Comparison of ENCODE assay signal across 17 mouse cellular contexts in the genomic region with DNA sequence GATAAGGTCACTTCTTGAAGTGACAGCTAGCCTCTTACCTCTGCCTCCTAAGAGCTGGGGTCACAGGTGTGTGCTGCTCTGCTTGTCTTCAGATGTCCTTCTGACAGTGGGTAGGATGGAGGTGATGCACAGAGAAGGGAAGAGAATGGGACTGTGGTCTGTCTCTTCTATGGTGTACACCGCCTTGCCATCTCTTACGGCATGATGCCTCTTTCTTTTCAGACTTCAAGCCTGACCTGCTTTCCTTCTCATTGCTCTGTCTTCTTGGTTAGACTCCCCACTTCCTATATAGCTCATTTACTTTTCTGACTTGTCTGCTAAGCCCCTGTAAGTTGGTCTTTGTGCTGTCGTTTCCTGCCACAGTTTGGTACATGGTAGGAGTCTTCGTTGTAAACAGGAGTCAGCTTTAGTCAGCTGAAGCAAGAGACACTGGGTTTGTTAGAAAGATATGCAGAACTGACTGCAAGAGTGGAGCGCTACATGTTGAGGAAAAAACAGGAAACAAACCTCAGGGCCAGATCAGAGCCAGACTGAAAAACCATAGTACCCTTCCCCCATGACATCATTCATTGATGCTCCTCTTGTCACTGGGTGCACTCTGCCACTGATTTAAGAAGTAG. TPM values are rescaled to one million over a fixed set of nuclear protein-coding genes. Genes with fewer than 3 reads are reported as not detected.
A peak's percentile ranks its signal among the peaks of the same experiment; 100 is the strongest.
DNase-seq lines count a peak whose midpoint lies in the region; ATAC-seq and TF ChIP-seq lines count a peak whose summit lies in the region.
"Had no signal": no experiment of that assay in that cellular context is flagged by ENCODE, and none has a peak within 500 bp of the region (broad histone marks: within the 10 kb centered on the region; RNA-seq: fewer than 3 reads in every experiment).

No protein-coding gene starts in this region.

- peaks cover 0 to 71% of the 10 kb centered on the region in 2 experiments; a peak in 2 of 4 replicates for H3K36me3 ChIP-seq in MEL (ENCODE audit: control insufficient read depth in 1 of 2, insufficient read depth in 2 of 2, low read length in 2 of 2)
- H3K36me3 ChIP-seq in liver, postnatal 0 days (replicated peaks; ENCODE audit: insufficient read depth, low read length), result peaks cover 10% of the 10 kb centered on the region
- H3K36me3 ChIP-seq in forebrain, postnatal 0 days (ENCODE audit: insufficient read depth), result no peaks in the 10 kb centered on the region
- H3K36me3 ChIP-seq: heart, embryonic 15.5 days; hindbrain, embryonic 12.5 days; limb, embryonic 15.5 days; midbrain, embryonic 15.5 days; neural tube, embryonic 12.5 days had no signal

- DNase-seq in lung, postnatal 25 days (ENCODE audit: low spot score), result peak; percentile 31
- no peak for DNase-seq in lung, postnatal 10 days
- peak; percentile 52 for DNase-seq in MEL (ENCODE audit: low read depth, low spot score)
- no peak for DNase-seq in liver, postnatal 0 days
- DNase-seq in thymus, postnatal 25 days, result peak; percentile 38
- DNase-seq in forebrain, postnatal 0 days, result no peak
- DNase-seq in embryo, embryonic 10 days (ENCODE audit: low spot score), result no peak
- no peak for DNase-seq in kidney, postnatal 25 days
- DNase-seq: cerebellum, postnatal 10 days; gastrocnemius, postnatal 25 days; kidney, adult 2 months; lung, postnatal 4 days had no signal

- H3K4me1 ChIP-seq in MEL (ENCODE audit: control insufficient read depth in 1 of 2, insufficient read depth in 2 of 2, low read length in 2 of 2), result peaks cover 39 to 48% of the 10 kb centered on the region in 2 experiments
- H3K4me1 ChIP-seq in liver, postnatal 0 days (ENCODE audit: insufficient read depth), result peaks cover 26% of the 10 kb centered on the region
- H3K4me1 ChIP-seq in forebrain, postnatal 0 days (ENCODE audit: insufficient read depth), result no peaks in the 10 kb centered on the region
- H3K4me1 ChIP-seq: heart, embryonic 15.5 days; hindbrain, embryonic 12.5 days; limb, embryonic 15.5 days; midbrain, embryonic 15.5 days; neural tube, embryonic 12.5 days had no signal

- TF ChIP-seq EP300 in MEL (IDR thresholded peaks at IDR 0.05; ENCODE audit: low read depth in 1 of 2, low read length in 2 of 2), result no peak
- TF ChIP-seq EP300 in liver, postnatal 0 days (IDR thresholded peaks at IDR 0.05; ENCODE audit: low read depth), result no peak

- H3K27ac ChIP-seq in MEL (ENCODE audit: control insufficient read depth, low read depth, low read length), result peak overlapping the region; percentile 11; the same call in 1 of the 2 replicates
- H3K27ac ChIP-seq in liver, postnatal 0 days (ENCODE audit: low read depth), result peak overlapping the region; percentile 45; the same call in 1 of the 2 replicates
- H3K27ac ChIP-seq in forebrain, postnatal 0 days (ENCODE audit: low read depth, low read length), result no peak overlapping the region
- H3K27ac ChIP-seq: heart, embryonic 15.5 days; hindbrain, embryonic 12.5 days; limb, embryonic 15.5 days; midbrain, embryonic 15.5 days; neural tube, embryonic 12.5 days had no signal

- no peak overlapping the region for H3K9ac ChIP-seq in MEL (ENCODE audit: control insufficient read depth, low read depth, low read length, poor library complexity, severe bottlenecking)
- no peak overlapping the region for H3K9ac ChIP-seq in liver, postnatal 0 days (replicated peaks)
- no peak overlapping the region for H3K9ac ChIP-seq in forebrain, postnatal 0 days
- H3K9ac ChIP-seq: heart, embryonic 15.5 days; hindbrain, embryonic 12.5 days; limb, embryonic 15.5 days; midbrain, embryonic 15.5 days; neural tube, embryonic 12.5 days had no signal

- peaks cover 38% of the 10 kb centered on the region for H3K79me2 ChIP-seq in MEL (ENCODE audit: control insufficient read depth, insufficient read depth, low read length, poor library complexity)

- no peaks in the 10 kb centered on the region for H3K27me3 ChIP-seq in MEL (ENCODE audit: control insufficient read depth in 1 of 2, insufficient read depth in 2 of 2, low read length in 2 of 2)
- H3K27me3 ChIP-seq in liver, postnatal 0 days (ENCODE audit: insufficient read depth, low read length), result no peaks in the 10 kb centered on the region
- H3K27me3 ChIP-seq in forebrain, postnatal 0 days (ENCODE audit: insufficient read depth, low read length), result no peaks in the 10 kb centered on the region
- H3K27me3 ChIP-seq: heart, embryonic 15.5 days; hindbrain, embryonic 12.5 days; limb, embryonic 15.5 days; midbrain, embryonic 15.5 days; neural tube, embryonic 12.5 days had no signal

- no peaks in the 10 kb centered on the region for H3K9me3 ChIP-seq in MEL (replicated peaks; ENCODE audit: insufficient read depth, low read length)
- H3K9me3 ChIP-seq in liver, postnatal 0 days (ENCODE audit: low read length), result no peaks in the 10 kb centered on the region
- H3K9me3 ChIP-seq in forebrain, postnatal 0 days (ENCODE audit: low read length), result no peaks in the 10 kb centered on the region
- H3K9me3 ChIP-seq: heart, embryonic 15.5 days; hindbrain, embryonic 12.5 days; limb, embryonic 15.5 days; midbrain, embryonic 15.5 days; neural tube, embryonic 12.5 days had no signal

- no peak for TF ChIP-seq CTCF in MEL (IDR thresholded peaks at IDR 0.05 in 2 of 3, conservative IDR thresholded peaks at IDR 0.05 in 1 of 3; ENCODE audit: control insufficient read depth in 1 of 3, insufficient read depth in 1 of 3, low read depth in 2 of 3, low read length in 3 of 3, poor library complexity in 1 of 3, severe bottlenecking in 1 of 3)
- no peak for TF ChIP-seq CTCF in liver, postnatal 0 days (IDR thresholded peaks at IDR 0.05; ENCODE audit: low read depth)
- TF ChIP-seq CTCF in forebrain, postnatal 0 days (IDR thresholded peaks at IDR 0.05; ENCODE audit: low read depth), result no peak

- no peak for TF ChIP-seq POLR2A in MEL (IDR thresholded peaks at IDR 0.05; ENCODE audit: control insufficient read depth in 1 of 2, insufficient read depth in 1 of 2, low read depth in 1 of 2, low read length in 2 of 2, poor library complexity in 1 of 2)

- WGBS in liver, postnatal 0 days (ENCODE audit: insufficient replicate concordance), result 51% methylated on average over 5 of the region's 5 CpGs
- WGBS in forebrain, postnatal 0 days, result 81% methylated on average over 5 of the region's 5 CpGs

- H3K4me3 ChIP-seq in MEL (ENCODE audit: control insufficient read depth in 1 of 2, insufficient read depth in 1 of 2, low read depth in 2 of 2, low read length in 2 of 2), result no peak overlapping the region
- H3K4me3 ChIP-seq in liver, postnatal 0 days (ENCODE audit: low read depth, low read length), result no peak overlapping the region
- no peak overlapping the region for H3K4me3 ChIP-seq in forebrain, postnatal 0 days (ENCODE audit: low read depth, low read length)
- H3K4me3 ChIP-seq: heart, embryonic 15.5 days; hindbrain, embryonic 12.5 days; limb, embryonic 15.5 days; midbrain, embryonic 15.5 days; neural tube, embryonic 12.5 days had no signal

- ATAC-seq in liver, postnatal 0 days, result no peak
- ATAC-seq in forebrain, postnatal 0 days, result no peak
- ATAC-seq: midbrain, embryonic 15.5 days had no signal

- H3K4me2 ChIP-seq in liver, postnatal 0 days (ENCODE audit: low read depth, low read length), result no peak overlapping the region
- H3K4me2 ChIP-seq in forebrain, postnatal 0 days (ENCODE audit: low read depth), result no peak overlapping the region
- H3K4me2 ChIP-seq: heart, embryonic 15.5 days; hindbrain, embryonic 12.5 days; limb, embryonic 15.5 days; midbrain, embryonic 15.5 days; neural tube, embryonic 12.5 days had no signal

- TF ChIP-seq RAD21 in MEL (IDR thresholded peaks at IDR 0.05; ENCODE audit: low read depth, low read length), result no peak

TF ChIP-seq in MEL, 35 proteins besides CTCF, POLR2A, EP300 and RAD21:
- TF ChIP-seq ETS1 (IDR thresholded peaks at IDR 0.05; ENCODE audit: low read depth, low read length) (peak; percentile 38; the same call in 1 of the 2 replicates), BHLHE40 (IDR thresholded peaks at IDR 0.05; ENCODE audit: borderline replicate concordance, low read depth, low read length) (no peak)

RNA-seq across cellular contexts. Expression of gene Dennd4a, which starts 13.4 kb away (rescaled TPM):
- 7.7 and 12.1 TPM in 2 replicates for total RNA-seq in MEL (2012; rRNA removed)
- 10 to 100 TPM; 24.9 to 74.8 TPM for polyA plus RNA-seq in MEL (2012; ENCODE audit: insufficient read depth in 1 of 2, insufficient read length in 2 of 2, low read depth in 1 of 2, low replicate concordance in 2 of 2, missing spikeins in 1 of 2)
- 13.7 TPM in 2 replicates for polyA plus RNA-seq in liver, postnatal 0 days (2015; fragmentation: Nextera tagmentation; extraction: Ambion mirVana)
- total RNA-seq in forebrain, postnatal 0 days (2014; rRNA removed), result 10.5 and 18.5 TPM in 2 replicates
- 2.8 and 5.2 TPM in 2 replicates for polyA plus RNA-seq in forebrain, postnatal 0 days (2015; fragmentation: Nextera tagmentation; extraction: Ambion mirVana)

Comparison
In these comparisons a context has a peak if more than half of its experiments do, and no peak if none do; other contexts are left out.
1. DNase-seq: peak in lung, postnatal 25 days (single experiment), MEL (single experiment) and thymus, postnatal 25 days (single experiment); none in lung, postnatal 10 days (single experiment), liver, postnatal 0 days (single experiment), forebrain, postnatal 0 days (single experiment), embryo, embryonic 10 days (single experiment) and kidney, postnatal 25 days (0 of 2).